Mouse (Mus musculus) monocyte, adult 2 months (primary cell): ENCODE data around the gene C530025M09Rik.

Experiments
- DNase-seq, 2 experiments: peaks; one replicate each; pipeline ENCODE4 v3.0.0; 2022; ENCODE audit warnings: low spot score in 2 of 2, low read depth in 1 of 2

Gene C530025M09Rik

DNA sequence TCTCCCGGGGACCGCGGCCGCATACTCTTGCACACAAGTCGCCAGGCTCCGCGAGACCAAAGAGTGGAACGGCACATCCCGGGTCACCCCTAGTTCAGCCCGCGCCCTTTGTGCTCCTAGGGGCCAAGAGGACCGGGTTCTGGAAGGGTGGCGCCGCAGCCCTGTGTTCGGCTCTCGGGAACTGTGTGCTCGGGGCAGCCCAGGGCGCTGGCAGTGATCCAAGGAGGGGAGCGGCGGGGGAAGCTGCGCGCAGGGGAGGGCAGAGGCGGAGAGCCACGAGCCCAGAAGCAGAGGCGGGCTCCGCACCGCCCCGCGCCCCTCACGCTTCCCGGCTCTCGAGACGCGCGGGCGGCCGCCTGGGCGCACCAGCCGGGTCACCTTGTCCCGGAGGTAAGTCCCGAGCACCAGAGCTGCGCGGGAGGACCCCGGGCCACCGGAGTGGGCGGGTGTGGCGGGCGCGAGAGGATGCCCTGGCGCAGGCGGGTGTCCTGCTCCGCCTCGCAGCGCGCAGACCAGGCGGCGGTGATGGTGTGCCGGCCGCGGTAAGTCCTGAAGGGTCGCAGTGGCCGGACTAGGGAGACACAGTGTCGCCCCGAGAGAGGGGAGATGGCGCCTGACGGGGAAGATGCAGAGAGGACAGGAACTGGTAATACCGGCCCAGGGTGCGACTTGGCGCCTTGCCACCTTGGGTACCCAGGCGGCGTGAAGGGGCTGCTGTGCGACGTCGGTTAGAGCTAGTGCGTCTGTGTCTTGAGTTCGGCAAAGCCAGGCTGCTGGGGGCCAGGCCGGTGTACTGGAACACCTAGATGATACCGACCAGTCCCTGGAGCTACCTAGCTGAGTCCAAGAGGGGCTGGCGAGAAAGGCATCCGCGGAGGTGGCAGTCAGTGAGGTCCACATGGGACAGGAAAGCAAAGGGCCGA is at the start of gene C530025M09Rik:
TSS of gene C530025M09Rik (minus strand) at position 678 of the 923 bp plus-strand sequence.
- no peak for DNase-seq

GRCm38 (mm10) chr2:149877954-149878353 is 46.9 kb upstream of the C530025M09Rik start:
- no peak for DNase-seq

DNA sequence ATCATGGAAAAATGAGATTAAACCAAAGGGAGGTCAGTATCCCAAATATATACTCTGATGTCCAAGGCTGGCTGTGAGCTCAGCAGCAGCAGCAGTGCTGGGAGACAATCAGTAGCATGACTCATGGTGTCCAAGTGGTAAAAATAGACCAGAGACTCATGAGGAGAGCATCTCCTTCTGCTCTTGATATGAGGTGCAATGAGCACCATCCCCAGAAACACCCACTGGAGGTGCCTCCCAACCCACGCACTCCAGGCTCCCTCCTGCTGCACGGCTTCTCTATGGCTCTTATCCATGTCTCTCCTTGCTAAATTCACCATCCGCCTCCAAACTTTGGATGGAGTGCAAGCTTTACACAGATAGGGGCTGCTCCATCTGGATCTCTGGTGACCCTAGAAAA is 42.3 kb upstream of the C530025M09Rik start:
- DNase-seq: no peak

DNA sequence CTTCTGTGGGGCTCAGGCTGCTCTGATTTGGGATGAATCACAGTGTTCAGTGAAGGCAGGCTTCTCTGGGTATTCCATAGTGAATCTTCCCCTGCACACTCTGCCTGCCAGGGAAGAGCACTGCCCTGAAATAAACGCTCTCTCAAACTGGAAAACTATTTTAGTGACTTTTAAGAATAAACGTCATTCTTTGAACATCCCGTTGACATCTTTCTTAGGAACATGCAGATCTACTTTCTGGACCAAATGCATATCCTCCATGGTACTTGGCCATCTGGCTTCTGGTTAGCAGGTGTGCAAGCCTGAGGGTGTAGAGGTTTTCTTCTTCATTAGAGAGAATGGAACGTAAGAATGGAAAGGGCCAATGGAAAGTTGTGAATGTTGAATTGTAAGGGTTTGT is 41.5 kb upstream of the C530025M09Rik start:
- DNase-seq: no peak

GRCm38 (mm10) chr2:149870496-149870895 is 39.5 kb upstream of the C530025M09Rik start:
- DNase-seq: no peak

DNA sequence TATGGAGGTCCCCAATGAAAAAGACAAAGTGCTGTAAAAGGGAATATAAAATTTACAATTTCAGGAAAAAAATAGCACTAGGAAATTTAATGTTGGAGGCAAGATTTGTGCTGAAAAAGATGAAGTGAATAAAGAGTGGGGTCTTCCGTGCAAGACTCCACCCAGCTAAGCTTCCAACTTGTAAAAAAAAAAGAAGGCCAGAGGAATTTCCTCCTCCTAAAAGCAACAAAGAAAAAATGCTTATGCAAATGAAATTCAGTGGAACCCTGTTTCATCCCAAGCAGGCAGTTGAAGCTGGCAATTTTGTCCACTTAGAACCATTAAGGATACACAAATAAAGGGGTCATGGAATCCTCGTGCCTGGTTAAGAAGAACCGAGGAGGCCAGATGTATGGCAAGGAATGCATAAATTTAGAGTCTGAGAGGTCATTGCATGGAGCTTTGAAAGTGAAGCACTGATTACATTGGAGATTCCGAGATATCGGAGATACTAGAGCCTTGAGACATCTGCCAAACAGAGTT is 35.0 kb upstream of the C530025M09Rik start:
- DNase-seq: no peak

DNA sequence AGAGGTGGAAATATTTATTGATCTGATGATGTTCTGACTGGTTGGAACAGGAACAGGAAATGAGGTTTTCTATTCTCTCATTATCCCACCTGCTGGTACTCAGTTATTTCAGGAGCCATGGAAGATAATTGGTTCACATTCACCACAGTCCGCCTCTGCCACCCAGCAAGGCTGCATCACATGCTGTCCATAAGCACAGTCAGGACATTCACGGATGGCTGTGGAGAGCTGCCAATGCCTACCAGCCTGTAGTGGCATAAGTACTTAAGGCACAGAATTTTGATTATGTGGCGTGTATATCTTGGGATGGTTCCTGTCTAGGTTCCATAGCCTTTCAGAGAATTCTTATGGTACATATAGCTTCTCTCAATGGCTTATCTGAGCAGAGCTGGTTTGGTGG is 30.0 kb upstream of the C530025M09Rik start:
- DNase-seq: no peak

DNA sequence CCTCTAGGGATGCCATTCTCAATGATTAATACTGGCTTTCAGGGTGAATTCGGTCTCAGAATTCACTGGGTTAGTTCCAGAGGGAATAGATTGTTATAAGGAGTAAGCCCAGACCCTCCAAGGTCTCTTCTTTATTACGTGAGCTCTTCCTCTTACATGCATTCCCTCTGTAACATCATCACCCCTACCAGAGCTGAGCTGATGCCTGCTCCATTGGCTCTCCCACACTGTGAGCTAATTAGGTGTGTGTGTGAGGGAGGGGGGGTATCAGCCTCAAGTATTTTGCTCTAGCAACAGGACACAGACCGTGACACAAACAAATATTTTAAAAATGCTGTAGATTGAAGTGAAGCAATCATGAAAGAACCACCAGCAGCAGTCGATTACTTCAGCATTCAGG is 17.8 kb upstream of the C530025M09Rik start:
- no peak for DNase-seq

DNA sequence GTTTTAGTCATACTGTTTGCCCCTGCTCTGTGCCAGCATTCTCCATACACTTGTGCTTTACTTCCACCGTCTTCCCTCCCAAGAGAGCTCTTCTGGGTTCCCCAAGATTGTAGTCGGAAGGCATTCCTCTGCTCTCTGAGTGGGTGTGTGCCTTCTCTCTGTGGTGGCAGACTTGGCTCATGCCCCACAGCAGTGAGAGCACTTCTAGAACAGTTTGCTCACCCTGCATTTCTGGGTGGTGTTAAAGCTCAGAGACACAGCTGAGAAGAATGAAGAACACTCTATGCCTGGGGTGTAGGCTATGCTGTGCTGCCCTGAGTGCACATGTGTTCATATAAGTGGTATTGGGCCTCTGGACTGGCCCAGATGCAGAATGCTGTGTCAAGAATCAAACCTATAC is 13.6 kb upstream of the C530025M09Rik start:
- DNase-seq: no peak

DNA sequence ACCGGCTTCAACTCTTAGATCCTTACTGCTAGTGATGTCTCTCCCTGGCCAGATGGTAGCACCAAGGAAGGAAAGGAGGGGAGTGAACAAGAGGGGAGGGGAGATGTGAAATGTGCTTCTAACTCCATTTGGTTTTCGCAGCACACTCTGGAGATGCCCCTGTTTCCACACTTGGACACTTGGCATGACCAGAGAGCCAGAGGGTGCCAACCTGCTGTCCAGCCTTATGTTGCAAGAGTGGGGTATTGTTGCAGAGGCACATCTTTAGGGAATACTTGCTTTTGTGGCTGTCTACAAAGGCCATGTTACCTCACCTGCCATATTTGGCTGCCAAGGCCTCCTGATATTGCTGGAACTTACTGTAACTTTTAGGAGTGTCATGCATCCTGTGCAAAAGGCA is 8.7 kb upstream of the C530025M09Rik start:
- no peak for DNase-seq

DNA sequence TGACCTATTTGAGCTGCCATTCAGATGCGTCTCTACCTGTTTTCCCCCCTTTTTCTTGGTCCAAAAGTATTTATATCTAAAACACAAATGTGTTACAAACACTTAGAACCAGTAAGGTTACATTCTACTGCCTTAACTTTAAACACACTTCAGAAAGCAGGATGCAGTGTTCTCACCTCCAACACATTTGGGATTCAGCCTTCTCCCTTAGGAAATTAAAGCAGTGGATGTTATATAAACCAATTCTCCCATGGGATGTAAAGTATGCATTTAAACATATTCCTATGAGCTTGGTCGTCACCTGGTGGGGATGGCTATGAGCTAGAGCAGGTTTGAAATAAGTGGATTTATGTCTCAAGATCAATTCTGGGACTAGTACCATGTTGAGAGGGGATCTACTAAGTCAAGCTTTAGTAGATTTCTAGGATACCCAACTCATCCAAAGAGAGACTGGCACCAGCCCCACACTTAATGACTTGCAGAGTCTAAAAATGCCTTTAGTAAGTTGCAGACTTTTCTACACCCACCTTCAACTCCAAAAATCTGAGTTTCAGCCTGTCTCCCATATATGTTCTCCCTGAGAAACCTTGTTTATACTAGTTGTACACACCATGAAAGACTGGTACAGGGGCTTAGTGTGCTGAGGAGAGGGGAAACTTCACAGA is 5.6 kb upstream of the C530025M09Rik start:
- no peak for DNase-seq

DNA sequence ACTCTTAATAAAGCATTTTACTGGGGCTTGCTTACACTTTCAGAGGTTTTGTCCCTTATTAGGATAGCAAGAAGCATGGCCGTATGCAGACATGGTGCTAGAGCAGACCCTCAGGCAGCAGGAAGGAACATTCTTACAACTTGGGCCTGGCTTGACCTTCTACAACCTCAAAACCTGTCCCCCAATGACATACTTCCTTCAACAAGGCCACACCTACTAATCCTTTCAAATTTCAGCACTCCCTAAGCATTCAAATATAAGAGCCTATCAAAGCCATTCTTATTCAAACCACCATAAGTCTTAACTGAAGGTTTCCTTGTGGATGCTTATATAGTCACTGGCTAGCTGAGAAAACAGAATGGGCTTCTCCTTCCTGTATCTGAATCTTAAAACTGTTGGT is 4.1 kb upstream of the C530025M09Rik start:
- DNase-seq: no peak

DNA sequence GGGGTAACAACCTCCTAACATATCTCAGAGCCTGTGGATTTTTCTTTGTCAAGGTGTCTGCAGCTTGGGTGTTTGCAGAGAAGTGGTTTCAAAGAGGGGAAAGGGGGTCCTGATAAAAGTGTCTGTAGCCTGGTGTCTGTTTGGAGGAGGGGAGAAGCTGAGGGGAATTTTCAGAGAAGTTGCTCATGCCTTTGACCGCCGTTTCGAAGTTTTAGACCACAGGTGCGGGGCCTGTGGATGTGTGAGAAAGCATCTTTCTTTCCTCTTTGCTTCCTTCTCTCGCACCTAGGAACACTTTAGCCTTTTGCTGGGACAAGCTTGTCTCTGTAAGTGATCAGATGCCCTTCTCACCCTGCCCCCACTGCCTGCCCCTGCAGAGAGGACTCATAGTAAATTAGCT is 1.3 kb upstream of the C530025M09Rik start:
- no peak for DNase-seq

DNA sequence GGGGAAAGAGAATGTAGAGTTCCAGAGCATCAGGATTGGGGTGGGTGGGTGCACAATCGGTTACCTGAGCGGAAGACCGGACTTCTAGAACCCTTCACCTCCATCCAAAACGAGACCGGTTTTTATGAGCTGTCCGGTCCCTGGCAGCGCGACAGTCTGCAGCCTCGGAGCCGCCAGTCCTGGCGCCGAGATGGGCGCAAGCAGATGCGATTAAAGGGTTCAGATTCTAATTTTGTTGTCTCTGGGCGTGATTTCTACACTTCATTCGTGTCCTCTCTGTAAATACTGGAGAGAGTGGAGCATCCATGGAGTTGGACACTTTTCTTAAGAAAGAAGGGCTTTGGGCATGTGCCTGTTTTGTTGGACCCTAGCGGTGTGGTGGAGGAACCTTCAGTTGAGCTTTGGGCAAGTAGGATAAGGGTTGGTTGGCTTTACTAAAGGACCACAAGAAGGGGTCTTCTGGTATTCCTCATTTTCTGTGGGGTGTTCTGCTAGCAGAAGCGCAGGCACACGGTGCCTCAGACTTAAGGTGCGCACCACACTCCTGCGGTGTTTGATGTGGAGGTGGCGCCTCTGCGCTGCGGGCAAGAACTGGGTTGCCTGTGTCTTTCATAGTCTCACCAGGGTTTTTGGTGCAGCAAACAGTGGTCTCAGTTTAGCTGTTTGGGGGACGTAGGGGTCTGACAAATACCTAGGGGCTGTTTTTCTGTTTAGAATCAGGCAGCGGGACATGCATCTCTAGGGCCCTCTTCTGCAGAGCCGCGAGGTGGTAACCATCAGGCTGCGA is 639 bp upstream of the C530025M09Rik start:
- DNase-seq: no peak

- no peak for DNase-seq
These were observed 968 bp downstream of the C530025M09Rik start for GRCm38 (mm10) chr2:149829955-149830535.

- no peak for DNase-seq
These were observed 2.1 kb downstream of the C530025M09Rik start, which contains the start of gene Syndig1 for GRCm38 (mm10) chr2:149828911-149829310. Gene Syndig1 (plus strand): TSS chr2:149829211.

- DNase-seq: no peak
These were observed 10.8 kb downstream of the C530025M09Rik start for GRCm38 (mm10) chr2:149820201-149820600.

DNA sequence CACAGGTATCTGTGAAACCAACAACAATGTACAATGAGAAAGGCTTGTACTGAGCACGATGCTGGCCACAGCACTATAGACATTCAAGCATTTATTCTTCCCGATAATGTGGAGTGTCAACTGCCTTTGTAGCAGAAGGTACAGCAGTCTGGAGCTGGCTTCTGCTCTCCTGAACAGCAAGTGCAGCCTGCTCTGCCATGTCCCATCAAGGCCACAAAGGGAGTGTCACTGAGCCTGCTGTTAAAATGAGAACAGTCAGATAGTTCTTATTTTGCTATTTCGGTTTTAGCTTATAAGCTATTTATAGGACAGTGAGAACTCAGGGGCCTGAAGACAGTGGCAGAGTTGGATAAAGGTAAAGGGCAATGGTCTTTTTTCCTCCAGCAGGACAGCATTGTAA is 11.3 kb downstream of the C530025M09Rik start:
- no peak for DNase-seq

- DNase-seq: no peak
These were observed 12.6 kb downstream of the C530025M09Rik start for GRCm38 (mm10) chr2:149818395-149818794.

DNA sequence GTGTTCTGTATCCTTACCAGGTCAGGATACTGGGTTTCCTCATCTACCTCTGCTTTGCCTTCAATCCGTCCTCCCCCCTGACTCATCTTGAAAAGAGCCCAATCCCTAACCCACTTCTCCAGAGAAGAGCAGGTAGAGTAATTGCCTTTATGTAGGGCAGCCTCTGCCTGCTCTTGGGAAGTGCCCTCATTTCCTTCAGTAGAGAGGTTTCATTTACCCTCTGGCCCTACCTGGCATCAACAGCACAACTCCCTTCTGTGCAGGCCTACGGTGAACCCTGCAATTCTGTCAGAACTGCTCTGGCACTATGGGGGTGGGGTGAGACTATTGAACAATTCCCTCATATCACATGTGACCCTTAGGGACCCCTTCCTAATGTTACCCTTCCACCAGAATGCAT is 18.1 kb downstream of the C530025M09Rik start:
- no peak for DNase-seq

DNA sequence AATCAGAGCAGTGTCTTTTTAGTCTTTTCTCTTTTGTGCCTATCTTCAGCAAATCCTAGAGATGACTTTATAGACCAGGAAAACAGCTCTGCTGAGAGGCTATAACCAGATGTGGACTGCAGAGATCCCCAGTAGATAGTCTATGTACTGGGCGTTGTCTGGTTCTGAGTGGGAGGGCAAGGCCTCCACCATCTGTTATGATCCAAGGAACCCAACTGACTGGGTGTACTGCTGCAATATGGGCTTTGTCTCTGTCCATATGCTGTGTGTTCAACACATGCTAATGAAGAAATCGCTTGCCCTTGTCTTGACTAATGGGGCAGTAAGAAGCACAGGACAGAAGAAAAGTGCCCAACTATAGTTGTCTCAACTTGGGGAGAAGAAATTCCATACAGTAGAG is 25.8 kb downstream of the C530025M09Rik start:
- no peak for DNase-seq
